Mouse (Mus musculus) frontal cortex, postnatal 14 days (tissue): Measurements from ENCODE around the gene Cklf.
"Not testable (repeated sequence)": the region's sequence is repeated elsewhere in the genome, so short reads cannot be mapped to it uniquely, and the experiment has no call there.

ENCODE experiments used
- DNase-seq, 2 experiments: peaks; one replicate each; pipeline ENCODE4 v3.0.0; 2022; ENCODE audit warnings: low spot score in 2 of 2

The Cklf gene

DNA sequence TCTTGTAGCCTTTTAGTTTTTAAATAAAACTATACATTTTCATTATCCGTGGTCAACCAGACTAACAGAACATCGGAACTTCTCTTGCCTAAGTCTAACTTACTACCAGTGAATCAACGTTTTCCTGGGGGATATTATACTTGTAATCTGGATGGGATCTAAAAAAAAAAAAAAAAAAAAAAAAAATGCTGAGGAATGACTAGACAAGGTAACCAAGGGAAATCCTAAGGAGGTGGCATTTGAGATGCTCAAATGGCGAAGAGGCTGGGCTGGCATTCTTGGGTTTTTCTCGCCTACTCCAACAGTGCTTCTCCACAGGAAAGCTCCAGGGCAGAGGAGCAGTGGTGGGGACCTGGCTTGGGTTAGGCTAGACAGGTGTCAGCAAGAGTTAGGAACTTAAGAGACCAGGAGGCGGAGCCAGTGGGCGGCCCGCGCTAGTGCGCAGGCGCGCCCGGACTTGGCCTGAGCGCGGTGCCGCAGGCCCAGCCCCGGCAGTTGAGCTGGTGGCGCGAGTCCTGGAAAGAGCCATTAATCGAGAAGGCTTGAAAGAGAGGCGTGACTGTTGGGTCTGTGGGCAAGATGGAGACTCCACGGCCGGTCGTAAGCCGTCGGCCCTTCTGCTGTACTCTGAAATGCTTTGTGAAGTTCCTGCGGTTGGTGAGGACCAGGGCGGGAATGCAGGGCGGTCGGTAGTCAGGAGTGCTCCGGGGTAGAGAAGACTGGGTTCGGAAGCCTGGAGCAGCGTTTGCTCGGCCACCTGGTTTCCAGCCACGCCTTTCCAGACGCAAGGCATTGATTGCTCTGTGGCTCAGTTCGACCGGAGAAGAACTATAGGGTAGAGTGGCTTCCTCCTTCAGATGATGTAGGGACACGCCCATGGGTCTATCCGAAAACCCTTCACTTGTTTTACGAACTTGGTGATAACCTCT is at the start of gene Cklf:
Cklf (plus strand) TSS at position 423 of the 929 bp plus-strand sequence.
- peak; percentile 53 to 62 for DNase-seq

GRCm38 (mm10) chr8:104201622-104202021 is 49.0 kb upstream of the Cklf start:
- no peak for DNase-seq

GRCm38 (mm10) chr8:104202320-104202719 is 48.3 kb upstream of the Cklf start:
- no peak for DNase-seq

- DNase-seq = no peak
Measured at GRCm38 (mm10) chr8:104205292-104205691, 45.4 kb upstream of the Cklf start.

DNA sequence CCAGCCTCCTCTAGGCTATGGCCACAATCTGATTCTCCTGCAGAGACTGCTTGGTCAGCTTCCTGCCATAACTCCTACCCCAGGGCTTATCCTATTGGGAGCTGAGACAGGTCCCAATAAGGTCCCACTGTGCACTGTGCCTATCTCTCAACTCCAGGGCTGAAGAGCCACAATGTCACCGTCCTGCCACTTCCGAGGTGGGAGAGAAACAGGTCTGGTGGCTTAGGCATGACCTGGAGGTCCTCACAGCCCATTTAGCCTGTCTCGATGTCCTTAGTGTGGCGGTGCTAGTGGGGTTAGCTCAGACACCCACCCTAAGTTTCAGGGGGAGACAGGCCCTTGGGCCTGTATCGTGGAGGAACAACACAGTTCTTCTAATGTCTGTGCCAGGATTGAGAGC is 33.1 kb upstream of the Cklf start:
- no peak for DNase-seq

DNA sequence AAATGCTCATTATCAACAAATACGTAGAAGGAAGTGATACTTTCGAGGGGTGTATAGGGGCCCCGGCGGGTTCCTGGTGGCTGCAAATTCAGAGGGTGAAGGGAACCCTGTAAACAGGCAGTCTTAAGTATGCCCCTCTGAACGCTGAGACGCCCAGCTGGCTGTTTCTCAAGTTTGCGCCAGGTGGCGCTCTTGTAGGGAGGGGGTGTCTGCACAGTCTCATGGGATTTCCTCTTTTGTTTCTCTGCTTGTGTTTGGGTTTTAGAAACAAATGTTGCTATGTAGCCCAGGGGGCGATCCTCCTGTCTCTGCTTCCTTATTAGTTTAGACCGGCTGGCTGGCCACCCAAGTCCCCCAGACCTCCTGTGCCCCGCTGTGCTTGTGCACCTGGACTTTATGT is 31.6 kb upstream of the Cklf start:
- peak; percentile 34 to 35 for DNase-seq

DNA sequence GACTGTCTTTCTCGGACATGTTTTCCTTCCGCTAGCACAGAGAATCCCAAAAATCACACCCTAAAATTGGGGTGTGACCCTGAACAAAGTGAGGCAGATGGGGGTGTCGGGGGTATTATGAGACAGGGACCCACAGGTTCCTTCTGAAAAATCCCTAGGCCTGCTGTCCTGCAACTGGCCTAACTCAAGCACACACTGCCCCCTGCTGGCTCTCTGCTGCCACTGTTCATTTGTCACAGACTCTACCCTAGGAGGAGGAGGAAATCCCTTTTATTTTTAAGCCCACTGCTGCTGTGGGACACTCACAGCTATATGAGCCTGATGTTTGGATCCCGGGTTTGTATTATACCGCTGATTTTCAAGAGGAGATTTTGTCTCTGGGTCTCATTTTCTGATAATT is 30.9 kb upstream of the Cklf start:
- peak; percentile 56 to 74 for DNase-seq

- no peak for DNase-seq
Measured at GRCm38 (mm10) chr8:104227048-104227447, 23.6 kb upstream of the Cklf start.

GRCm38 (mm10) chr8:104230377-104230776 is 20.3 kb upstream of the Cklf start:
- DNase-seq = no peak

DNA sequence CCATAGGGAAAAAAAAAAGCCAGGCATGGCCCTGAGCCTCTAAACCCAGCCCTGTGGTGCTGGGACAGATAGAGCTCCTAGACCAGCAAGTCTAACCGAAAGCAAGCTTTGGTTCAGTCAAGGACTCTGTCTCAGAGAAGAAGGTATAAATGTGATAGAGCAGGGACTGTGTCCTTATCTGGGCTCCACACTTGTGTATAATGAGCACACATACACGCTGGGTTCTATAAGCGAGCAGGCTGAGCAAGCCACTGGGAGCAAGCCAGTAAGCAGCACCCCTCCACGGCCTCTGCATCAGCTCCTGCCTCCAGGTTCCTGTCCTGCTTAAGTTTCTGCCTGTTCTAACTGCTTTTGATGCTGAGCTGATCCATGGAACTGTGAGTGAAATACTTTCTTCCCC is 18.6 kb upstream of the Cklf start:
- DNase-seq = no peak

DNA sequence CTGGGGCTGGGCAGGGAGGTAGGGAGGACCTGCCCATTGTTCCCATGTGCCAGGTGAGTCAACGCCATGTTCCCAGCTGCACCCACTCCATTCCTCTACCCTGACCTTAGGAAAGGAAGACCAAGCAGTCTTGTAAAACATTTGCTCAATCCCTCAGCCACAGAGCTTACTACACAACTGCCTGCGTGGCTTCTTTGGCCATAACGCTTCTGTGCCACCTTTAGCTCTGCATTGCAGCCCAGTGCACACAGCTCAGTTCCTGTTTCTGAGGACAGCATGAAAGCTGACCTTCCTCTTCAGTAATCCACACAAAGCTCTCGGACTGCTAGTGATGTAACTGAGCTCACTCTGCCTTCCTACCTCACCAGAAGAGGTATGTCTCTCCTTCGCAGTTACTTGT is 17.7 kb upstream of the Cklf start:
- DNase-seq = no peak

- no peak for DNase-seq
Measured at GRCm38 (mm10) chr8:104234573-104234972, 16.1 kb upstream of the Cklf start.

- DNase-seq = no peak
Measured at GRCm38 (mm10) chr8:104239418-104239861, 11.2 kb upstream of the Cklf start.

- DNase-seq = no peak
Measured at GRCm38 (mm10) chr8:104242038-104242644, 8.5 kb upstream of the Cklf start.

DNA sequence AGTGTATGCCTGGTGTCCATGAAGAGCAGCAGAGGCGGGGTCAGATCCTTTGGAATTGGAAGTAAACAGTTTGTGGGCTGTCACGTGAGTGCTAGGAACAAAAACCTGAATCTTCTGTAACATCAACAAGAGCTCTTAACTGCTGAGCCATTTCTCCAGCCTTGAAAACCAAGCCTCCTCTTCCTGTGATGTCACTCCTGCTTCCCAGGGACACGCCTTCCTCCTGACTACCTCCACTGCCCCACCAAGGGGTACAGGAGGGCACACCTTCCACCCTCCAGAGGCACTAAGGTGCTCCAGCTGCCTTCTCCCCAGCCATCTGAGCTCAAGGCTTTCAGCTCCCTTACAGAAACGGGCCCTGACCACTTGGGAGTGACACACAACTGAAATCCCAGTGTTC is 4.0 kb upstream of the Cklf start:
- DNase-seq = no peak

DNA sequence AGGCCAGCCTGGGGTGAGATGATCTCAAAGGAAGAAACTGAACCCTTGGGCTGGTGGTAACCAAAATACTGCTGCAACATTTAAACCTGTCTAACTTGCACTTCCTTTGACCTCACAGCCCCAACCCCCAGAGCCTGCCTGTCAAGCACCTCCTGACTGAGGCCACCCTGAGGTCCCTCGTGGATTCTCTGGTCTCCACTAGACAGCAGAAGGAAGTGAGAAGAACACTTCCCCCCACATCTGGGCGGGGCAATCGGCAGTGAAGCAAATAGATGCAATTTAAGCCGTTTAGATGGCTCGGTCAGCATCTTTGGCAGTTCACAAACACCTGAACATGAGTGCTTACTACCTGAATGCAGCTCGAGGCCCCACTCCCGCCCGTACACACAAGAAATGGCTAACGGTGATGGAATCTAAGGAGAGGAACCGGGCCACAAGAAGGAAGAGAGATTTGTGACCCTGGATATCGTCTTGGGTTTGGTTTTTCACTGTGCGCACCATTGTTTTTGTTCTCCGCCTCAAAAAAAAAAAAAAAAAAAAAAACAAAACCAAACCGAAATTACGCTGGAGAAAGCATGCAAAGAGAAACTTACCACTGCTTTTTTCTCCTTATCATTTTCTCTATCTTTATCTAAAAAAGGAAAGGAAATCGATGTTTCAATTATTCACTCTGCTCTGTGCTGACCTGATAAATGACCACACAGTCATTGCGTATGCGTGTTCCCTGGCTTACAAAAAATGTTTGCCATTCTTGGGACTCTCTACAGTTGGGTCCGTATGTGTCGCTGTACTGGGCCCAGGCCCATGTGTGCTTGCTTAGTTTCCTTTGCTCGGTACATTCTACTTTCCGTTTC is 3.4 kb upstream of the Cklf start:
- DNase-seq = no peak

DNA sequence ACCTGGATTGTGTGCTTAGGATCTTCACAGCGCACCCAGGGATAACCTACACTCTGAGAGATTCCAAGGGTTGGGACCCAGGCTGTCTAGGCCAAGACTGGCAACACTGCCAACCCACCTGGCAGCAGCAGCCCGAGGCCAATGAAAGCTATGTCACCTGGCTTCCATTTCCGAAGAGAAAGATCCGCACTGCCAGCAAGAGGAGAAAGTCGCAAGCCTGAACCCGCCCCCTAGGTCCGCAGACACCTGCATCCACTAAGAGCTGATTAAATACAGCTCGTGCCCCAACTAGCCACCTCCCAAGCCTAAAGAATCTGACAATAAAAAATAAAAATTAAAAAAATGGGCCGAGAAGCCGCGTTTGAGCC is 2.8 kb upstream of the Cklf start:
- DNase-seq = no peak

- peak; percentile 38 to 58 for DNase-seq
Measured at GRCm38 (mm10) chr8:104248276-104248675, 2.4 kb upstream of the Cklf start, which contains the start of gene Tk2. Gene Tk2 (minus strand): TSS chr8:104248558.

DNA sequence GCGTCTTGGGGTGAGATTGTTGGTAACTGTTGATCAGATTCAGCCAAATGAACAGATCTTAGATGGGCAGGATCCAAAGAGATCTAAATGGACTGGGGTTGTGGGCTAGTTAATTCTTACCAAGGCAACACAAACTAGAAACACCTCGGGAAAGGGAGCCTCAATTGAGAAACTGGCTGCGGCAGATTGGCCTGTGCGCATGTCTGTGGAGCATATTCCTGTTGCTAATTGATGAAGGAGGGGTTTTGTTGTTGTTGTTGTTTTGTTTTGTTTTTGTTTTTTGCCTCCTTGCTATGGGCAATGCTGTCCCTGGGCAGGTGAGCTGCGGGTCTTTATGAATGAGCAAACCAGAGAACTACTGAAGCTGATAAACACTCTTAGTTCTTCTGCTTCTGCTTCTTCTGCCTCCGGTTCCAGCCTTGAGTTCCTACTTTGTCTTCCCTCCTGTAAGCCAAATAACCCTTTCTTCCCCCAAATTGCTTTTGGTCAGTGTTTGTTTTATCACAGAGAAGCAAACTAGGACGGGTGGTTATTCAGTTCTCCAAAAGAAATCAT is 1.1 kb upstream of the Cklf start:
- DNase-seq = no peak

GRCm38 (mm10) chr8:104251461-104251860 is 800 bp downstream of the Cklf start:
- no peak for DNase-seq

DNA sequence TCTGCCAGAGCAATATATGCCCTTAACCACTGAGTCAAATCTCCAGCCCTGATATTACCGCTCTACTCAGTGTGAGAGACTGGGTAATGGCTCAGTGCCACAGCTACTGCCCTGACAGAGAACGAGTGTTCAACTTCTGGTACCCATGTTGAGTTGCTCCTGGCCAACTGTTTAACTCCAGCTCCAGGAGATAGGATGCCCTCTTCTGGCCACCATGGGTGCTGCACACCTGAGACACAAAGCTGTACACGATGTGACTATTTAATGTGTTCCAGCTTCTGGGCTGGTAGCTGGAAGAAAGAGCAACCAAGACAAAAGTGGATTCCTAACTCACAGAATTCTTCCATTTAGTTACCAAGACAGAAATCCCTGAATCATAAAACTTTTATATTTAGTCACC is 2.4 kb downstream of the Cklf start:
- no peak for DNase-seq

DNA sequence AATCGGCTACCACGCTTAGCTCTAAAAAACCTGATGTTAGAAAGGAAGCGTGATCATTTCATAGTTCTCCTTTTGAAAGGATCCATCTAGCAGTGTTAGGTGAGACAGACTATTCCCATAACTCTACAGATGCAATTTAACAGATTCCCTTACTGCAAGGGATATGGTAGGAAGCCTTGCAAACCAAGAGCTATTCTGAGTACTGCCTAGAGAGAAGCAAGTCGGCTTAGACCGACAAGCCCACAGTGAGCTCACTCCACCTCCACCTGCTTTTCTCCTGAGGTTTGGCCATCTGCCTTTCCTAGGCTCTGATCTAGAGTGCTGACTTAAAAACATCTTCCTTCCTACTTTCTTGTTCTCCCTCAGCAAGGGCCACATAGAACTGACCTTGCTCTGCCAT is 11.1 kb downstream of the Cklf start:
- DNase-seq = not testable (repeated sequence)
